Mouse (Mus musculus) hindbrain, embryonic 16.5 days (tissue): ENCODE results near the gene Arrb2. TPM values are rescaled to one million over a fixed set of nuclear protein-coding genes. Genes with fewer than 3 reads are reported as not detected.
"Not testable (repeated sequence)": the region's sequence is repeated elsewhere in the genome, so short reads cannot be mapped to it uniquely, and the experiment has no call there.

Experiments
- ATAC-seq: fragments of 200-750 bp; cut with Nextera tagmentation; 2 replicates; pipeline ENCODE4 v1.8.0; 2017; ENCODE audit warnings: moderate TSS enrichment, moderate library complexity
- H3K27ac ChIP-seq: fragments of 300-500 bp; sonication (generic); 2 replicates; pipeline ENCODE4 v1.5.1; 2014; ENCODE audit warnings: low read depth, mild to moderate bottlenecking, control low read depth, low read length, moderate library complexity
- H3K27me3 ChIP-seq: fragments of 300-500 bp; sonication (generic); replicated peaks from 2 replicates; pipeline ENCODE4 v1.6.1; 2014; ENCODE audit warnings: low read length; ENCODE audit not compliant: control insufficient read depth, insufficient read depth
- H3K36me3 ChIP-seq: fragments of 300-500 bp; sonication (generic); 2 replicates; pipeline ENCODE4 v1.6.1; 2014; ENCODE audit warnings: mild to moderate bottlenecking, low read length, moderate library complexity, mixed read lengths; ENCODE audit not compliant: control insufficient read depth, insufficient read depth
- H3K4me1 ChIP-seq: fragments of 300-500 bp; sonication (generic); 2 replicates; pipeline ENCODE4 v1.6.1; 2014; ENCODE audit warnings: low read depth, low read length; ENCODE audit not compliant: control insufficient read depth, insufficient read depth
- H3K4me2 ChIP-seq: fragments of 300-500 bp; sonication (generic); 2 replicates; pipeline ENCODE4 v1.6.1; 2014; ENCODE audit warnings: mild to moderate bottlenecking, low read length, control low read depth, moderate library complexity
- H3K4me3 ChIP-seq: fragments of 300-500 bp; sonication (generic); 2 replicates; pipeline ENCODE4 v1.5.1; 2014; ENCODE audit warnings: mild to moderate bottlenecking, low read length, control low read depth, moderate library complexity
- H3K9ac ChIP-seq: fragments of 300-500 bp; sonication (generic); 2 replicates; pipeline ENCODE4 v1.6.1; 2014; ENCODE audit warnings: low read depth, mild to moderate bottlenecking, control low read depth, low read length, moderate library complexity
- H3K9me3 ChIP-seq: fragments of 300-500 bp; sonication (generic); 2 replicates; pipeline ENCODE4 v1.6.1; 2014; ENCODE audit warnings: mild to moderate bottlenecking, low read length, moderate library complexity; ENCODE audit not compliant: control insufficient read depth
- WGBS: fragments of 180-500 bp; shearing (Covaris S2); extraction: QIAGEN DNeasy Blood & Tissue Kit; methylation state at CpG from one replicate; pipeline ENCODE4 v1.1.7; 2014; 5-methylcytosine and 5-hydroxymethylcytosine counted together
- microRNA-seq: library from miRNA; unstranded; fragments of <30 nt; microRNA quantifications from one replicate; pipeline ENCODE4, GENCODE M21; 2017
- polyA plus RNA-seq: library from polyadenylated mRNA; unstranded; fragments of >200 nt; fragmentation: Nextera tagmentation; extraction: Ambion mirVana; gene quantifications from 2 replicates; pipeline ENCODE4 v1.2.1, GENCODE M21; 2015

Arrb2 gene
- polyA plus RNA-seq, 1 experiment from 2014 or later = 54.9 TPM

GRCm38 (mm10) chr11:70472716-70473115, 40.3 kb downstream of the Arrb2 start:
- Histone ChIP-seq H3K4me3 (no peak overlapping the region), H3K27me3 (no peaks in the 10 kb centered on the region), H3K36me3 (no peaks in the 10 kb centered on the region), H3K4me2 (no peak overlapping the region), H3K4me1 (no peaks in the 10 kb centered on the region), H3K27ac (no peak overlapping the region), H3K9me3 (no peaks in the 10 kb centered on the region), H3K9ac (no peak overlapping the region)
- no peak for ATAC-seq

GRCm38 (mm10) chr11:70473291-70473690, 40.9 kb downstream of the Arrb2 start:
- not testable (repeated sequence) for H3K4me2 ChIP-seq, H3K36me3 ChIP-seq, H3K27me3 ChIP-seq, ATAC-seq, H3K27ac ChIP-seq, H3K9me3 ChIP-seq, H3K4me3 ChIP-seq, H3K4me1 ChIP-seq, H3K9ac ChIP-seq
- 87% methylated on average over 5 of the region's 5 CpGs for WGBS

DNA sequence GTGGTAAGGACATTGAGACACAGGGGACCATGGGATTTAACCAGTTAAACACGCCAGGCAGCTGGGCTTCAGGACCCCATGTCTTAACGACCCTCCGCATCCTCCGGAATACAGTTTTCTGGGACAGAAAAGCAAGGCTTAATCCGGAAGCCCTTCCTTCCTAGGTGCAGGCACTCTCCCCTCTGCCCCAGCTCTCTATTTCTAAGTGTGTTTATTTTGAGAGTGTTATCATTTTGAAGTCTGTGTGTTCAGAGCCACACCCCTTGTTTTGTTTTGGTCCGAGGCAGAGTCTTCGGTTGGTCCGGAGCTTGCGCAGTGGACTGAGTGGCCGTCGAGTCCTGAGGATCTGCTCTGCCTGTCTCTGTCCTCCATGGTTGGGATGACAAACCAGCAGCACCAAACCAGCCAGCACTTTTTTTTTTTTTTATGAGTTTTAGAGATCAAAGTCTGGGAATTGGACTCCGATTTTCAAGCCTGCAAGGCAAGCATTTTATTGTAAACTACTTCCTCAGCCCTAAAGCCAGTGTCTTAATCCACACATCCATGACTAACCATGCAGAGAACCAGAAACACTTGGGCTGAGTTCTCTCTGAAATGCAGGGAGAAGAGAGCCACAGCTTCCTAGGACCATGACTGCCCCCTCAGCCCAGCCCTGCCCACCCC, 42.6 kb downstream of the Arrb2 start:
- WGBS = 80% methylated on average over 12 of the region's 12 CpGs

GRCm38 (mm10) chr11:70485498-70485897, 53.1 kb downstream of the Arrb2 start:
- WGBS = 60% methylated on average over 2 of the region's 2 CpGs
- H3K36me3 ChIP-seq = no peaks in the 10 kb centered on the region
- H3K4me2 ChIP-seq = no peak overlapping the region
- no peaks in the 10 kb centered on the region for H3K9me3 ChIP-seq
- no peak overlapping the region for H3K9ac ChIP-seq
- no peak overlapping the region for H3K4me3 ChIP-seq
- H3K4me1 ChIP-seq = no peaks in the 10 kb centered on the region
- H3K27me3 ChIP-seq = no peaks in the 10 kb centered on the region
- no peak for ATAC-seq
- no peak overlapping the region for H3K27ac ChIP-seq

More for the DNA sequence above, 42.6 kb downstream of the Arrb2 start:
- no peak for ATAC-seq
- Histone ChIP-seq H3K27ac (no peak overlapping the region), H3K4me2 (no peak overlapping the region), H3K9me3 (no peaks in the 10 kb centered on the region), H3K4me3 (no peak overlapping the region), H3K27me3 (no peaks in the 10 kb centered on the region), H3K9ac (no peak overlapping the region), H3K36me3 (no peaks in the 10 kb centered on the region), H3K4me1 (no peaks in the 10 kb centered on the region)

DNA sequence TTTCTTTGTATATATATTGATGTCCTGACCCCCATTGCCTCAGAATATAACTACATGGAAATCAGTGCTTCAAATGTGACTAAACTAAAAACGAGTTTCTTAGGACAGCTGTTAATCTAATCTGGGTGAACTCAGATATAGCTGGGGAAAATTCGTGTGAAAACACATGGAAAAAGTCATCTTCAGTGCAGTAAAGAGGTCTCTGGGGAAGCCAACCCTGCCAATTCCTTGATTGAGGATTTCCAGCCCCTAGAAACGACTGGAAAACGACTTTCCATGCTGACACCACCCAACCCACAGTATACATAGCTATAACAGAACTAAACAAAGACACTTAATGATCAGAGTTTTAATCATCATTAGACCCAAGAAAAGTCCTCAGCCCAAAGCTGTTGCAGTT, 55.4 kb downstream of the Arrb2 start:
- H3K36me3 ChIP-seq = no peaks in the 10 kb centered on the region
- no peak for ATAC-seq
- no peaks in the 10 kb centered on the region for H3K9me3 ChIP-seq
- no peaks in the 10 kb centered on the region for H3K4me1 ChIP-seq
- H3K27ac ChIP-seq = no peak overlapping the region
- no peaks in the 10 kb centered on the region for H3K27me3 ChIP-seq
- no peak overlapping the region for H3K9ac ChIP-seq
- 43% methylated on average over 4 of the region's 4 CpGs for WGBS
- no peak overlapping the region for H3K4me2 ChIP-seq
- no peak overlapping the region for H3K4me3 ChIP-seq

GRCm38 (mm10) chr11:70489138-70489537, 56.7 kb downstream of the Arrb2 start:
- Histone ChIP-seq H3K9me3 (no peaks in the 10 kb centered on the region), H3K27ac (no peak overlapping the region), H3K4me2 (no peak overlapping the region), H3K4me1 (no peaks in the 10 kb centered on the region), H3K36me3 (no peaks in the 10 kb centered on the region), H3K4me3 (no peak overlapping the region), H3K9ac (no peak overlapping the region), H3K27me3 (no peaks in the 10 kb centered on the region)
- no peak for ATAC-seq
- 82% methylated on average over 3 of the region's 3 CpGs for WGBS

DNA sequence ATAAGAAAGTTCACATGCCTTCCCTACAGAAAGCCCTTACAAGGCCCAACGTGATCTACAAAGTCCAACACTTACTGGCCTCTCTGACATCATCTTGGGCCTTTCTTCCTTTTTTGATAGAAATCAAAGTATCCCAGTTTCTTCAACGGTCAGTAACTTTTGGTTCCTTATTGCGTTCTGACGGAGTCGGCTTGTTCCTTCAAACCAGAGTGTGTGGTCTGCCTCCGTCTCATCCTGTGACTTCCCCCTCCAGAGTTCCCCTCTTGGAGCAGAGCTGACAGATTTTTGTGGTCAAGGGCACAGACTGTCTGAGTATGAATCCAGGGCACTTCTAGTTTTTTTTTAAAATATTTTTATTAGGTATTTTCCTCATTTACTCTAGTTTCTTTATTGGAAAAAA, 57.2 kb downstream of the Arrb2 start:
- Histone ChIP-seq H3K4me2 (no peak overlapping the region), H3K27me3 (no peaks in the 10 kb centered on the region), H3K4me3 (no peak overlapping the region), H3K4me1 (no peaks in the 10 kb centered on the region), H3K27ac (no peak overlapping the region), H3K36me3 (no peaks in the 10 kb centered on the region), H3K9ac (no peak overlapping the region), H3K9me3 (no peaks in the 10 kb centered on the region)
- WGBS = 89% methylated on average over 6 of the region's 6 CpGs
- ATAC-seq = no peak

Small RNA genes lying within 50 kb of the gene (microRNA-seq; reads per million reads assigned to microRNA genes)
- 1.5 reads per million for gene Mir7115

Other genes starting within 250 kb of the Arrb2 start
- 8.7 and 9.7 TPM in 2 replicates for gene Slc16a11, start 219.9 kb upstream of the Arrb2 start, polyA plus RNA-seq
- gene Slc16a13, start 211.6 kb upstream of the Arrb2 start, polyA plus RNA-seq = 11.9 and 15.2 TPM in 2 replicates
- gene Bcl6b, start 202.8 kb upstream of the Arrb2 start, polyA plus RNA-seq = 5.1 and 6.6 TPM in 2 replicates
- 167 and 175 TPM in 2 replicates for gene 0610010K14Rik, start 194.7 kb upstream of the Arrb2 start, polyA plus RNA-seq
- 13.8 and 15.7 TPM in 2 replicates for gene Gm21988, start 192.8 kb upstream of the Arrb2 start, polyA plus RNA-seq
- 416 and 443 TPM in 2 replicates for gene Rnasek, start 192.8 kb upstream of the Arrb2 start, polyA plus RNA-seq
- gene Alox12, start 177.3 kb upstream of the Arrb2 start, polyA plus RNA-seq = 1.1 and 1.3 TPM in 2 replicates
- gene Alox12e, start 110.0 kb upstream of the Arrb2 start, polyA plus RNA-seq = 0.09 and 0.14 TPM in 2 replicates
- 0.06 TPM in 1 of 2 replicates, not detected in the other for gene Alox15, start 80.6 kb upstream of the Arrb2 start, polyA plus RNA-seq
- gene Pelp1, start 22.6 kb upstream of the Arrb2 start, polyA plus RNA-seq = 31.7 and 37.0 TPM in 2 replicates
- gene Med11, start 19.3 kb downstream of the Arrb2 start, polyA plus RNA-seq = 42.9 and 46.3 TPM in 2 replicates
- gene Zmynd15, start 26.8 kb downstream of the Arrb2 start, polyA plus RNA-seq = 0.86 and 1.3 TPM in 2 replicates
- 6.0 and 7.3 TPM in 2 replicates for gene Cxcl16, start 27.3 kb downstream of the Arrb2 start, polyA plus RNA-seq
- gene Tm4sf5, start 72.6 kb downstream of the Arrb2 start, polyA plus RNA-seq = 3.8 and 5.5 TPM in 2 replicates
- gene Vmo1, start 82.0 kb downstream of the Arrb2 start, polyA plus RNA-seq = 0.34 TPM in 1 of 2 replicates, not detected in the other
- gene Gltpd2, start 86.6 kb downstream of the Arrb2 start, polyA plus RNA-seq = 0.39 and 0.40 TPM in 2 replicates
- 775 and 820 TPM in 2 replicates for gene Psmb6, start 92.7 kb downstream of the Arrb2 start, polyA plus RNA-seq
- not detected in 2 replicates for gene Gm40193, start 100.3 kb downstream of the Arrb2 start, polyA plus RNA-seq
- 20.6 and 21.4 TPM in 2 replicates for gene Pld2, start 107.4 kb downstream of the Arrb2 start, polyA plus RNA-seq
- gene Mink1, start 130.2 kb downstream of the Arrb2 start, polyA plus RNA-seq = 14.4 and 19.1 TPM in 2 replicates
- not detected in 2 replicates for gene 4930544D05Rik, start 183.2 kb downstream of the Arrb2 start, polyA plus RNA-seq
- not detected in 2 replicates for gene Chrne, start 186.6 kb downstream of the Arrb2 start, polyA plus RNA-seq
- 0.19 and 0.29 TPM in 2 replicates for gene Gp1ba, start 206.5 kb downstream of the Arrb2 start, polyA plus RNA-seq
- 105 and 110 TPM in 2 replicates for gene Rnf167, start 214.6 kb downstream of the Arrb2 start, polyA plus RNA-seq
- gene Slc25a11, start 214.8 kb downstream of the Arrb2 start, polyA plus RNA-seq = 185 and 191 TPM in 2 replicates
- gene Pfn1, start 222.0 kb downstream of the Arrb2 start, polyA plus RNA-seq = 638 and 764 TPM in 2 replicates
- 6.0 and 16.3 TPM in 2 replicates for gene Eno3, start 224.6 kb downstream of the Arrb2 start, polyA plus RNA-seq
- 151 and 161 TPM in 2 replicates for gene Spag7, start 236.8 kb downstream of the Arrb2 start, polyA plus RNA-seq